Mouse (Mus musculus) thymus, postnatal 14 days (tissue): Measurements from ENCODE around the gene Mtmr14.

Experiments used
- DNase-seq: peaks from one replicate; pipeline ENCODE4 v3.0.0; 2021

The Mtmr14 gene

GRCm38 (mm10) chr6:113282101-113282802 lies 44.6 kb downstream of the Mtmr14 start, which contains the start of gene Cpne9:
Gene Cpne9 (plus strand): TSS chr6:113282307.
- peak; percentile 31 for DNase-seq

GRCm38 (mm10) chr6:113282969-113283368 lies 45.3 kb downstream of the Mtmr14 start:
- DNase-seq, result no peak

- DNase-seq, result no peak
These were observed 45.9 kb downstream of the Mtmr14 start for GRCm38 (mm10) chr6:113283500-113283899.

- DNase-seq, result no peak
These were observed 47.3 kb downstream of the Mtmr14 start for GRCm38 (mm10) chr6:113284931-113285330.

GRCm38 (mm10) chr6:113286316-113286715 lies 48.7 kb downstream of the Mtmr14 start:
- DNase-seq, result no peak

GRCm38 (mm10) chr6:113287236-113287635 lies 49.6 kb downstream of the Mtmr14 start:
- DNase-seq, result no peak

- no peak for DNase-seq
These were observed 51.7 kb downstream of the Mtmr14 start for GRCm38 (mm10) chr6:113289346-113289745.

GRCm38 (mm10) chr6:113290346-113290745 lies 52.7 kb downstream of the Mtmr14 start:
- DNase-seq, result no peak

- no peak for DNase-seq
These were observed 55.3 kb downstream of the Mtmr14 start for GRCm38 (mm10) chr6:113292938-113293337.

- no peak for DNase-seq
These were observed 58.4 kb downstream of the Mtmr14 start for GRCm38 (mm10) chr6:113296046-113296445.

- DNase-seq, result no peak
These were observed 59.0 kb downstream of the Mtmr14 start for GRCm38 (mm10) chr6:113296639-113297038.

- no peak for DNase-seq
These were observed 63.7 kb downstream of the Mtmr14 start for GRCm38 (mm10) chr6:113301350-113301749.

- peak; percentile 51 for DNase-seq
These were observed 64.6 kb downstream of the Mtmr14 start for GRCm38 (mm10) chr6:113302258-113302657.

- DNase-seq, result peak; percentile 100
These were observed 68.8 kb downstream of the Mtmr14 start for GRCm38 (mm10) chr6:113306322-113306985.

- no peak for DNase-seq
These were observed 69.3 kb downstream of the Mtmr14 start, which contains the start of gene Brpf1 for GRCm38 (mm10) chr6:113306986-113307349. Gene Brpf1 (plus strand): TSS chr6:113307137.

GRCm38 (mm10) chr6:113307481-113308121 lies 70.0 kb downstream of the Mtmr14 start:
- DNase-seq, result peak; percentile 65

GRCm38 (mm10) chr6:113308141-113308540 lies 70.5 kb downstream of the Mtmr14 start:
- peak; percentile 35 for DNase-seq

GRCm38 (mm10) chr6:113315972-113316371 lies 78.3 kb downstream of the Mtmr14 start:
- no peak for DNase-seq

GRCm38 (mm10) chr6:113326533-113327315 lies 89.1 kb downstream of the Mtmr14 start, which contains the start of gene Ogg1:
Gene Ogg1 (plus strand): TSS chr6:113326972.
- DNase-seq, result peak; percentile 98

- no peak for DNase-seq
These were observed 91.8 kb downstream of the Mtmr14 start for GRCm38 (mm10) chr6:113329396-113329795.

- DNase-seq, result peak; percentile 49
These were observed 92.9 kb downstream of the Mtmr14 start for GRCm38 (mm10) chr6:113330547-113330946.
